Mouse (Mus musculus) ES-Bruce4 (cell line): ENCODE data around the gene Mapk12.

Experiments
- CTCF ChIP-seq: IDR thresholded peaks from one replicate; pipeline ENCODE4 v1.8.1; 2011; ENCODE audit warnings: low read depth, low read length
- EP300 ChIP-seq: IDR thresholded peaks from 2 replicates; pipeline ENCODE4 v1.6.1; 2011; ENCODE audit warnings: low read depth, low read length; ENCODE audit not compliant: insufficient read depth

DNA sequence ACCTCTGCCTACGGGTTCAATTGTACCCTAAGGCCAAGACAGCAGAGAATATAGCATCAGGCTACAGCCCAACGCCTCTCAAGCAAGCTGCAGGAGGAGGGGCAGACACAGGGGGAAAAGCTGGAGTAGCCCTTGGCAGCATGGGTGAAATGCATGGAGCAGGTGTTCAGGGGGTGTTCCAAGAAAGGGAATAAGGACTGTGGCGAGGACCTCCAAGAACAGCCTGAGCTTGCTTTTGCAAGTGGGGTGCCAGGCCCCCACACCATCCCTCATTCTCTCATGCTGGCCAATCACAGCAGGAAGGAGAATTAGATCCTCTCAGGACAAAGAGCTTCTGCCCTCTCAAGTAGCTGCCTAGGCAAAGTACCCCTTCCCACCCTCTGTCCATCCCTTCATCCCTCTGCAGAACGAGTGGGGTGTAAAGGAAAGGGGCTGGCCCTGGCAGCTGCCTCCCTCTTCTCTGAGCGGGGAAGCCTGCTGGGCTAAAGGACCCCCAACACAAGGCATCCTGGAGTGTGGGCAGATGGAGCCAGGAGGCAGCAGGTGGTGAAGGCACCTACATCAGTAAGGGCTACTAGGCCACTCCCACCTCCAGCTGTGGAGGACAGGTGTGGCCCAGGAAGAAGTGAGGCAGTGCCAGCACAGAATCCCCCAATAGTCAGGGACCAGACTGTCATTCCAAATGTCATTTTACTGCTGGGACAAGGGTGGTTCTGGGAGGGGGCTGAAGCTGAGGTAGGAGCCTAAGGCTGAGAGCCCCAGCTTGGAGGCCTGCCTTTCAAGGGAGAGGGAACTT lies 43.8 kb upstream of the Mapk12 start:
- TF ChIP-seq CTCF: no peak
- TF ChIP-seq EP300: no peak
